Mouse (Mus musculus): ENCODE measurements around the gene Gm10320. TPM values are rescaled to one million over a fixed set of nuclear protein-coding genes. Genes with fewer than 3 reads are reported as not detected.

The Gm10320 gene
- polyA plus RNA-seq (2012; rRNA removed): 0.69 and 1.3 TPM in 2 replicates

DNA sequence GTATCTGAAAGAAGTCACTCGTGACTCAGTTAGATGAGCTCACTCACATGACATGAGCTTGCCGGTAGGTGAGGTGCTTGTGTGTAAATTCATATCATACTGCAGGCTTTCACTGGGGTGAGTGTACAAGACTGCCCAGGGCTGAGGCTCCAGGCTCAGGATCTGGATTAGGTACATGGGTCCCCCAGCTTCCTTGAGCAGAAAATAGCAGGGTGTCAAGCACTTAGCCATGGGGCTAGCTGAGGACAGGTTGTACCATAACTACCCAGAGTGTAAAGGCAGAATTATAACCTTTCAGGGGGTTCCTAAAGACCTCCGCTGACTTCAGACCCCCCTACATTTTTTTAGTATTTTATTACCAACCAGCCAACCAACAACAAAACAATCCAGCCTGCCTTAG, at the start of gene Gm10320:
Gm10320 (minus strand) TSS at position 93 of the 400 bp plus-strand sequence.
- Histone ChIP-seq H3K4me1 (ENCODE audit: control insufficient read depth, insufficient read depth, low read length) (no peaks in the 10 kb centered on the region), H3K4me3 (ENCODE audit: insufficient read depth, low read length) (no peak within 1 kb of the TSS), H3K27ac (ENCODE audit: insufficient read depth, low read length) (no peak within 1 kb of the TSS)
- TF ChIP-seq CTCF (IDR thresholded peaks at IDR 0.05; ENCODE audit: extremely low read depth, insufficient read depth, low read length): no peak
- TF ChIP-seq POLR2A (IDR thresholded peaks at IDR 0.05; ENCODE audit: extremely low read depth, insufficient read depth, low read length): no peak

GRCm38 (mm10) chr13:98541601-98542000, 49.8 kb upstream of the Gm10320 start:
- Histone ChIP-seq H3K4me1 (ENCODE audit: control insufficient read depth, insufficient read depth, low read length) (no peaks in the 10 kb centered on the region), H3K4me3 (ENCODE audit: insufficient read depth, low read length) (no peak overlapping the region), H3K27ac (ENCODE audit: insufficient read depth, low read length) (no peak overlapping the region)
- no peak for TF ChIP-seq CTCF (IDR thresholded peaks at IDR 0.05; ENCODE audit: extremely low read depth, insufficient read depth, low read length)
- no peak for TF ChIP-seq POLR2A (IDR thresholded peaks at IDR 0.05; ENCODE audit: extremely low read depth, insufficient read depth, low read length)

GRCm38 (mm10) chr13:98540206-98540605, 48.4 kb upstream of the Gm10320 start:
- Histone ChIP-seq H3K4me1 (ENCODE audit: control insufficient read depth, insufficient read depth, low read length) (no peaks in the 10 kb centered on the region), H3K27ac (ENCODE audit: insufficient read depth, low read length) (no peak overlapping the region), H3K4me3 (ENCODE audit: insufficient read depth, low read length) (no peak overlapping the region)
- TF ChIP-seq CTCF (IDR thresholded peaks at IDR 0.05; ENCODE audit: extremely low read depth, insufficient read depth, low read length) (no peak), POLR2A (IDR thresholded peaks at IDR 0.05; ENCODE audit: extremely low read depth, insufficient read depth, low read length) (no peak)

- Histone ChIP-seq H3K27ac (ENCODE audit: insufficient read depth, low read length) (no peak overlapping the region), H3K4me1 (ENCODE audit: control insufficient read depth, insufficient read depth, low read length) (no peaks in the 10 kb centered on the region), H3K4me3 (ENCODE audit: insufficient read depth, low read length) (no peak overlapping the region)
- TF ChIP-seq CTCF (IDR thresholded peaks at IDR 0.05; ENCODE audit: extremely low read depth, insufficient read depth, low read length) (no peak), POLR2A (IDR thresholded peaks at IDR 0.05; ENCODE audit: extremely low read depth, insufficient read depth, low read length) (no peak)
Observed at GRCm38 (mm10) chr13:98539311-98539710, 47.5 kb upstream of the Gm10320 start.

DNA sequence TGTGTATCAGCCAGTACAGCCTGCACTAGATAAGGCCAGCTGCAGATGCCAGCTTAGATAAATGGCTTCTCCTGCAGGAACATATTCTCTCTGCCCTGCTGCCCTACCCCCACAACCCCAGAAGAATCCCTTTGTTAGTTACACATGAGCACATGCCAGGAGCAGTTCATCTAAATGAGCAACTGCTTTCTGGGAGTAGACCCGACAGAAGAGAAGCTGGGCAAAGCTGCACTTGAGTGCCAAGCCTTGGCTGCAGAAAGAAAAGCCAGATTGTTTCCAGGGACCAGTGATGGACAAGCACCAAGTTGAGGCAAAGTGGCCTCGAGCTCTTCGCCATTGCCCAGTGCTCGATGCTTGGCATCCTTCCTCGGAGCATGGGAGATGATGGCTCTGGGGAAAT, 46.8 kb upstream of the Gm10320 start:
- Histone ChIP-seq H3K4me3 (ENCODE audit: insufficient read depth, low read length) (no peak overlapping the region), H3K27ac (ENCODE audit: insufficient read depth, low read length) (no peak overlapping the region), H3K4me1 (ENCODE audit: control insufficient read depth, insufficient read depth, low read length) (no peaks in the 10 kb centered on the region)
- TF ChIP-seq POLR2A (IDR thresholded peaks at IDR 0.05; ENCODE audit: extremely low read depth, insufficient read depth, low read length) (no peak), CTCF (IDR thresholded peaks at IDR 0.05; ENCODE audit: extremely low read depth, insufficient read depth, low read length) (no peak)

DNA sequence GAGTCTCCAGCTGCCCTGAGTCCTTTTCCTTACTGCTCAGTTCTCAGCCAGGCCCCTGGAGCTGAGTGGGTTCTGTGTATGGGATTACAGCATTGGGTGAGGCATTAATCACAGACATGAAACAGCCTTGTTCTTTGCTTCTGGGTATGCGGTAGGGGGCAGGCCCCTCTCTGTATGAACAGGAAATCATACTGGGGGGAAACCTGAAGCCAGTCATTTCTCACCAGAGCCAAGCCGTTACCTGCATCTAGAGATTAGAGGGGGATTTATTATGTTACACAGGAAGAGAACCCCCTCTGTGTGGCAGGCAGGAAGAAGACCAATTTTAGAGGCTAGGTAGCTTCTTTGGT, 43.1 kb upstream of the Gm10320 start:
- no peak overlapping the region for H3K27ac ChIP-seq (ENCODE audit: insufficient read depth, low read length)

GRCm38 (mm10) chr13:98534190-98534912, 42.5 kb upstream of the Gm10320 start:
- H3K4me3 ChIP-seq (ENCODE audit: insufficient read depth, low read length): no peak overlapping the region
- TF ChIP-seq CTCF (IDR thresholded peaks at IDR 0.05; ENCODE audit: extremely low read depth, insufficient read depth, low read length) (no peak), POLR2A (IDR thresholded peaks at IDR 0.05; ENCODE audit: extremely low read depth, insufficient read depth, low read length) (no peak)
- H3K27ac ChIP-seq (ENCODE audit: insufficient read depth, low read length): no peak overlapping the region
- H3K4me1 ChIP-seq (ENCODE audit: control insufficient read depth, insufficient read depth, low read length): no peaks in the 10 kb centered on the region

More for the DNA sequence above, 43.1 kb upstream of the Gm10320 start:
- Histone ChIP-seq H3K4me1 (ENCODE audit: control insufficient read depth, insufficient read depth, low read length) (no peaks in the 10 kb centered on the region), H3K4me3 (ENCODE audit: insufficient read depth, low read length) (no peak overlapping the region)
- no peak for TF ChIP-seq CTCF (IDR thresholded peaks at IDR 0.05; ENCODE audit: extremely low read depth, insufficient read depth, low read length)
- no peak for TF ChIP-seq POLR2A (IDR thresholded peaks at IDR 0.05; ENCODE audit: extremely low read depth, insufficient read depth, low read length)

DNA sequence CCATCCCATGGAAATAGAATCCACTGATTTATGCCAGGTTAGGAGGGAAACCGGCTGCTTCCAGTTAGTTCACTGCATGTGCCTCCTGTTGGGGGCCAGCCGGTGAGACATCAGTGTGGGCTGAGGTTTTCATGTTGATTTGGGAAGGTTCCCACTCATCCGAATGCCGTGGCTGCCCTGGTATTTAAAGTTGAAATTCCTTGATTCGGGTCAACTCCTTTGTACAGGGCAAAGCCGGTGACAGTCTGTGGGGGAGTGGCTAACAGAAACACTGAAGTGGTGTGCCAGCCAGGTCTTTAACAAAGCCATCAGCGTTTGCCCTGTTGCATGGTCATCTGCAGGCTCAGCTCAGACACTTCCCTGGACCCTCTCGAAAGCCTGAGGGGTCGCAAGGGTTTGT, 41.6 kb upstream of the Gm10320 start:
- Histone ChIP-seq H3K4me3 (ENCODE audit: insufficient read depth, low read length) (no peak overlapping the region), H3K4me1 (ENCODE audit: control insufficient read depth, insufficient read depth, low read length) (no peaks in the 10 kb centered on the region), H3K27ac (ENCODE audit: insufficient read depth, low read length) (no peak overlapping the region)
- TF ChIP-seq POLR2A (IDR thresholded peaks at IDR 0.05; ENCODE audit: extremely low read depth, insufficient read depth, low read length) (no peak), CTCF (IDR thresholded peaks at IDR 0.05; ENCODE audit: extremely low read depth, insufficient read depth, low read length) (no peak)

- Histone ChIP-seq H3K4me1 (ENCODE audit: control insufficient read depth, insufficient read depth, low read length) (no peaks in the 10 kb centered on the region), H3K4me3 (ENCODE audit: insufficient read depth, low read length) (no peak overlapping the region), H3K27ac (ENCODE audit: insufficient read depth, low read length) (no peak overlapping the region)
- TF ChIP-seq POLR2A (IDR thresholded peaks at IDR 0.05; ENCODE audit: extremely low read depth, insufficient read depth, low read length) (no peak), CTCF (IDR thresholded peaks at IDR 0.05; ENCODE audit: extremely low read depth, insufficient read depth, low read length) (no peak)
Observed at GRCm38 (mm10) chr13:98532699-98533375, 41.0 kb upstream of the Gm10320 start.

- Histone ChIP-seq H3K4me1 (ENCODE audit: control insufficient read depth, insufficient read depth, low read length) (no peaks in the 10 kb centered on the region), H3K27ac (ENCODE audit: insufficient read depth, low read length) (no peak overlapping the region), H3K4me3 (ENCODE audit: insufficient read depth, low read length) (no peak overlapping the region)
- no peak for TF ChIP-seq POLR2A (IDR thresholded peaks at IDR 0.05; ENCODE audit: extremely low read depth, insufficient read depth, low read length)
- no peak for TF ChIP-seq CTCF (IDR thresholded peaks at IDR 0.05; ENCODE audit: extremely low read depth, insufficient read depth, low read length)
Observed at GRCm38 (mm10) chr13:98531976-98532375, 40.2 kb upstream of the Gm10320 start.

Measured in cortical plate, adult 2 months (tissue).